Mouse (Mus musculus) heart, embryonic 13.5 days (tissue): Measurements from ENCODE around the gene Scand1. TPM values are rescaled to one million over a fixed set of nuclear protein-coding genes. Genes with fewer than 3 reads are reported as not detected.
A peak's percentile ranks its signal among the peaks of the same experiment; 100 is the strongest.

Source experiments
- ATAC-seq: fragments of 200-750 bp; cut with Nextera tagmentation; 2 replicates; pipeline ENCODE4 v1.8.0; 2017; ENCODE audit warnings: moderate TSS enrichment; ENCODE audit not compliant: insufficient number of reproducible peaks, low FRiP score, low TSS enrichment; ENCODE audit errors: extremely low read depth
- H3K27ac ChIP-seq: fragments of 300-500 bp; sonication (generic); replicated peaks from 2 replicates; pipeline ENCODE4 v1.5.1; 2015; ENCODE audit warnings: moderate library complexity, mild to moderate bottlenecking, inconsistent platforms
- H3K27me3 ChIP-seq: fragments of 300-500 bp; sonication (generic); replicated peaks from 2 replicates; pipeline ENCODE4 v1.6.1; 2015; ENCODE audit warnings: mild to moderate bottlenecking, inconsistent platforms
- H3K36me3 ChIP-seq: fragments of 300-500 bp; sonication (generic); 2 replicates; pipeline ENCODE4 v1.6.1; 2015; ENCODE audit warnings: mild to moderate bottlenecking, inconsistent platforms
- H3K4me1 ChIP-seq: fragments of 300-500 bp; sonication (generic); 2 replicates; pipeline ENCODE4 v1.6.1; 2015; ENCODE audit warnings: inconsistent platforms
- H3K4me2 ChIP-seq: fragments of 300-500 bp; sonication (generic); 2 replicates; pipeline ENCODE4 v1.6.1; 2015; ENCODE audit warnings: inconsistent platforms, mild to moderate bottlenecking, moderate library complexity
- H3K4me3 ChIP-seq: fragments of 300-500 bp; sonication (generic); 2 replicates; pipeline ENCODE4 v1.5.1; 2015; ENCODE audit warnings: moderate library complexity, mild to moderate bottlenecking, inconsistent platforms
- H3K9ac ChIP-seq: fragments of 300-500 bp; sonication (generic); 2 replicates; pipeline ENCODE4 v1.6.1; 2015; ENCODE audit warnings: inconsistent platforms, mild to moderate bottlenecking, moderate library complexity
- H3K9me3 ChIP-seq: fragments of 300-500 bp; sonication (generic); 2 replicates; pipeline ENCODE4 v1.6.1; 2016; ENCODE audit warnings: inconsistent platforms
- WGBS: fragments of 180-500 bp; shearing (Covaris S2); methylation state at CpG from one replicate; pipeline ENCODE4 v1.1.7; 2015; ENCODE audit warnings: mixed read lengths; 5-methylcytosine and 5-hydroxymethylcytosine counted together
- polyA plus RNA-seq: library from polyadenylated mRNA; unstranded; fragments of >200 nt; fragmentation: Nextera tagmentation; extraction: Ambion mirVana; gene quantifications from 2 replicates; pipeline ENCODE4 v1.2.1, GENCODE M21; 2015

Scand1 gene
- polyA plus RNA-seq, 1 experiment from 2014 or later: 47.0 TPM

- WGBS: 19% methylated on average over 5 of the region's 5 CpGs
- Histone ChIP-seq H3K4me3 (no peak overlapping the region), H3K4me1 (peaks cover 18% of the 10 kb centered on the region), H3K4me2 (peak overlapping the region; percentile 50), H3K9ac (peak overlapping the region; percentile 34; the same call in 1 of the 2 replicates), H3K27me3 (no peaks in the 10 kb centered on the region; the same call in none of the 2 replicates), H3K9me3 (peaks cover 6% of the 10 kb centered on the region; the same call in 1 of the 2 replicates), H3K36me3 (peaks cover 4% of the 10 kb centered on the region; the same call in 1 of the 2 replicates), H3K27ac (peak overlapping the region; percentile 75)
- ATAC-seq: 0 out of 2 replicates have a peak, but pooled peaks have one; percentile 17
Measured at GRCm38 (mm10) chr2:156324681-156325080, 12.2 kb upstream of the Scand1 start.

GRCm38 (mm10) chr2:156324116-156324588, 11.6 kb upstream of the Scand1 start:
- Histone ChIP-seq H3K27ac (peak overlapping the region; percentile 75), H3K4me3 (no peak overlapping the region), H3K4me1 (peaks cover 18% of the 10 kb centered on the region), H3K36me3 (peaks cover 4% of the 10 kb centered on the region; the same call in 1 of the 2 replicates), H3K9ac (peak overlapping the region; percentile 34; the same call in 1 of the 2 replicates), H3K9me3 (peaks cover 6% of the 10 kb centered on the region; the same call in 1 of the 2 replicates), H3K4me2 (peak overlapping the region; percentile 50), H3K27me3 (no peaks in the 10 kb centered on the region; the same call in none of the 2 replicates)
- 16% methylated on average over 6 of the region's 6 CpGs for WGBS
- ATAC-seq: no peak

GRCm38 (mm10) chr2:156321538-156321937, 9.0 kb upstream of the Scand1 start:
- Histone ChIP-seq H3K4me2 (no peak overlapping the region), H3K4me1 (peaks cover 18% of the 10 kb centered on the region), H3K36me3 (peaks cover 4% of the 10 kb centered on the region; the same call in 1 of the 2 replicates), H3K27me3 (no peaks in the 10 kb centered on the region; the same call in none of the 2 replicates), H3K9ac (no peak overlapping the region), H3K27ac (no peak overlapping the region), H3K9me3 (peaks cover 3% of the 10 kb centered on the region; the same call in 1 of the 2 replicates), H3K4me3 (no peak overlapping the region)
- ATAC-seq: no peak
- WGBS: 86% methylated on average over 6 of the region's 6 CpGs

- ATAC-seq: no peak
- Histone ChIP-seq H3K4me3 (no peak overlapping the region), H3K9ac (no peak overlapping the region), H3K27me3 (no peaks in the 10 kb centered on the region; the same call in none of the 2 replicates), H3K36me3 (peaks cover 10% of the 10 kb centered on the region), H3K4me2 (no peak overlapping the region), H3K4me1 (peaks cover under 1% of the 10 kb centered on the region), H3K9me3 (peaks cover 3% of the 10 kb centered on the region; the same call in 1 of the 2 replicates), H3K27ac (no peak overlapping the region)
Measured at GRCm38 (mm10) chr2:156318491-156318890, 6.0 kb upstream of the Scand1 start.

- no peak for ATAC-seq
- Histone ChIP-seq H3K9ac (no peak overlapping the region), H3K4me3 (no peak overlapping the region), H3K27ac (no peak overlapping the region), H3K27me3 (no peaks in the 10 kb centered on the region), H3K36me3 (peaks cover 6% of the 10 kb centered on the region), H3K9me3 (no peaks in the 10 kb centered on the region), H3K4me2 (no peak overlapping the region), H3K4me1 (peaks cover 11% of the 10 kb centered on the region)
- 95% methylated on average over 6 of the region's 6 CpGs for WGBS
Measured at GRCm38 (mm10) chr2:156314811-156315210, 2.3 kb upstream of the Scand1 start.

GRCm38 (mm10) chr2:156313153-156313552, 649 bp upstream of the Scand1 start:
- Histone ChIP-seq H3K27me3 (no peaks in the 10 kb centered on the region), H3K4me2 (peak overlapping the region; percentile 75), H3K27ac (peak overlapping the region; percentile 97; the same call in 1 of the 2 replicates), H3K9ac (peak overlapping the region; percentile 91), H3K4me1 (peaks cover 11% of the 10 kb centered on the region), H3K36me3 (peaks cover 10% of the 10 kb centered on the region), H3K9me3 (no peaks in the 10 kb centered on the region), H3K4me3 (peak overlapping the region; percentile 77)
- WGBS: 52% methylated on average over 3 of the region's 3 CpGs
- ATAC-seq: no peak

GRCm38 (mm10) chr2:156311841-156312291, 638 bp downstream of the Scand1 start:
- peaks cover 11% of the 10 kb centered on the region for H3K4me1 ChIP-seq
- peak overlapping the region; percentile 77 for H3K4me3 ChIP-seq
- peak overlapping the region; percentile 91 for H3K9ac ChIP-seq
- H3K9me3 ChIP-seq: no peaks in the 10 kb centered on the region
- no peaks in the 10 kb centered on the region for H3K27me3 ChIP-seq
- peak; percentile 47; the same call in 1 of the 2 replicates for ATAC-seq
- peak overlapping the region; percentile 75 for H3K4me2 ChIP-seq
- WGBS: under 1% methylated on average over 53 of the region's 53 CpGs
- H3K36me3 ChIP-seq: peaks cover 19% of the 10 kb centered on the region
- H3K27ac ChIP-seq: peak overlapping the region; percentile 97

- no peaks in the 10 kb centered on the region for H3K27me3 ChIP-seq
- peak overlapping the region; percentile 91 for H3K9ac ChIP-seq
- peak overlapping the region; percentile 77 for H3K4me3 ChIP-seq
- WGBS: 18% methylated on average over 8 of the region's 8 CpGs
- ATAC-seq: no peak
- H3K4me1 ChIP-seq: peaks cover 11% of the 10 kb centered on the region
- peak overlapping the region; percentile 75 for H3K4me2 ChIP-seq
- peak overlapping the region; percentile 97 for H3K27ac ChIP-seq
- peaks cover 19% of the 10 kb centered on the region for H3K36me3 ChIP-seq
- no peaks in the 10 kb centered on the region for H3K9me3 ChIP-seq
Measured at GRCm38 (mm10) chr2:156311441-156311840, 1.1 kb downstream of the Scand1 start.

GRCm38 (mm10) chr2:156310945-156311344, 1.6 kb downstream of the Scand1 start:
- peak overlapping the region; percentile 77 for H3K4me3 ChIP-seq
- 0 out of 2 replicates have a peak overlapping the region, but pooled peaks have one; percentile 97 for H3K27ac ChIP-seq
- H3K9me3 ChIP-seq: no peaks in the 10 kb centered on the region
- H3K36me3 ChIP-seq: peaks cover 19% of the 10 kb centered on the region
- no peaks in the 10 kb centered on the region for H3K27me3 ChIP-seq
- WGBS: 85% methylated on average over 5 of the region's 5 CpGs
- H3K4me1 ChIP-seq: peaks cover 11% of the 10 kb centered on the region
- peak overlapping the region; percentile 75 for H3K4me2 ChIP-seq
- no peak for ATAC-seq
- H3K9ac ChIP-seq: peak overlapping the region; percentile 91; the same call in 1 of the 2 replicates

- no peak for ATAC-seq
- Histone ChIP-seq H3K4me1 (peaks cover 11% of the 10 kb centered on the region), H3K36me3 (peaks cover 22% of the 10 kb centered on the region), H3K27ac (no peak overlapping the region), H3K4me3 (no peak overlapping the region), H3K4me2 (no peak overlapping the region), H3K27me3 (no peaks in the 10 kb centered on the region), H3K9me3 (no peaks in the 10 kb centered on the region), H3K9ac (no peak overlapping the region)
- WGBS: 86% methylated on average over 5 of the region's 5 CpGs
Measured at GRCm38 (mm10) chr2:156310455-156310854, 2.0 kb downstream of the Scand1 start.

GRCm38 (mm10) chr2:156309948-156310347, 2.6 kb downstream of the Scand1 start:
- H3K36me3 ChIP-seq: peaks cover 27% of the 10 kb centered on the region
- H3K4me2 ChIP-seq: no peak overlapping the region
- no peak overlapping the region for H3K9ac ChIP-seq
- no peak for ATAC-seq
- H3K4me1 ChIP-seq: peaks cover 11% of the 10 kb centered on the region
- 88% methylated on average over 5 of the region's 5 CpGs for WGBS
- no peaks in the 10 kb centered on the region for H3K9me3 ChIP-seq
- no peak overlapping the region for H3K27ac ChIP-seq
- no peaks in the 10 kb centered on the region for H3K27me3 ChIP-seq
- H3K4me3 ChIP-seq: no peak overlapping the region

GRCm38 (mm10) chr2:156307261-156307660, 5.2 kb downstream of the Scand1 start:
- no peak for ATAC-seq
- 57% methylated on average over 5 of the region's 5 CpGs for WGBS
- peaks cover 46% of the 10 kb centered on the region for H3K36me3 ChIP-seq
- H3K27me3 ChIP-seq: no peaks in the 10 kb centered on the region
- no peak overlapping the region for H3K4me2 ChIP-seq
- H3K9ac ChIP-seq: no peak overlapping the region
- H3K4me3 ChIP-seq: no peak overlapping the region
- no peaks in the 10 kb centered on the region for H3K9me3 ChIP-seq
- H3K27ac ChIP-seq: no peak overlapping the region
- H3K4me1 ChIP-seq: peaks cover 6% of the 10 kb centered on the region
